Mouse (Mus musculus) hindbrain, embryonic 12.5 days (tissue): ENCODE measurements around the gene Coro1c. TPM values are rescaled to one million over a fixed set of nuclear protein-coding genes. Genes with fewer than 3 reads are reported as not detected.

Experiments
- ATAC-seq: fragments of 200-750 bp; cut with Nextera tagmentation; 2 replicates; pipeline ENCODE4 v1.8.0; 2017; ENCODE audit warnings: moderate TSS enrichment; ENCODE audit not compliant: low FRiP score
- H3K27ac ChIP-seq: fragments of 300-500 bp; sonication (generic); 2 replicates; pipeline ENCODE4 v1.5.1; 2016; ENCODE audit warnings: mild to moderate bottlenecking
- H3K27me3 ChIP-seq: fragments of 300-500 bp; sonication (generic); 2 replicates; pipeline ENCODE4 v1.6.1; 2016; ENCODE audit warnings: mild to moderate bottlenecking
- H3K36me3 ChIP-seq: fragments of 300-500 bp; sonication (generic); 2 replicates; pipeline ENCODE4 v1.6.1; 2016; ENCODE audit warnings: mild to moderate bottlenecking
- H3K4me1 ChIP-seq: fragments of 300-500 bp; sonication (generic); 2 replicates; pipeline ENCODE4 v1.6.1; 2016
- H3K4me2 ChIP-seq: fragments of 300-500 bp; sonication (generic); replicated peaks from 2 replicates; pipeline ENCODE4 v1.6.1; 2016; ENCODE audit warnings: mild to moderate bottlenecking
- H3K4me3 ChIP-seq: fragments of 300-500 bp; sonication (generic); 2 replicates; pipeline ENCODE4 v1.5.1; 2016; ENCODE audit warnings: mild to moderate bottlenecking
- H3K9ac ChIP-seq: fragments of 300-500 bp; sonication (generic); 2 replicates; pipeline ENCODE4 v1.6.1; 2016; ENCODE audit warnings: mild to moderate bottlenecking, moderate library complexity
- H3K9me3 ChIP-seq: fragments of 300-500 bp; sonication (generic); replicated peaks from 2 replicates; pipeline ENCODE4 v1.6.1; 2016; ENCODE audit warnings: mild to moderate bottlenecking
- WGBS: fragments of 180-500 bp; shearing (Covaris S2); methylation state at CpG from one replicate; pipeline ENCODE4 v1.1.7; 2016; 5-methylcytosine and 5-hydroxymethylcytosine counted together
- polyA plus RNA-seq: library from polyadenylated mRNA; unstranded; fragments of >200 nt; fragmentation: Nextera tagmentation; extraction: Ambion mirVana; gene quantifications from 2 replicates; pipeline ENCODE4 v1.2.1, GENCODE M21; 2016

The Coro1c gene
- polyA plus RNA-seq, 1 experiment from 2014 or later: 226 TPM

- Histone ChIP-seq H3K27ac (peak overlapping the region; percentile 2; the same call in 1 of the 2 replicates), H3K36me3 (peaks cover 78% of the 10 kb centered on the region), H3K4me3 (no peak overlapping the region), H3K27me3 (no peaks in the 10 kb centered on the region), H3K4me1 (peaks cover 15% of the 10 kb centered on the region), H3K4me2 (no peak overlapping the region), H3K9ac (no peak overlapping the region), H3K9me3 (0 out of 2 replicates have a peak, but pooled peaks cover 4% of the 10 kb centered on the region)
- WGBS: 91% methylated on average over 12 of the region's 12 CpGs
- ATAC-seq: 0 out of 2 replicates have a peak, but pooled peaks have one; percentile 25
Observed at GRCm38 (mm10) chr5:113942580-113942979, 34.0 kb upstream of the Coro1c start.

GRCm38 (mm10) chr5:113939263-113939900 lies 30.8 kb upstream of the Coro1c start:
- Histone ChIP-seq H3K9ac (no peak overlapping the region), H3K36me3 (peaks cover 48% of the 10 kb centered on the region), H3K9me3 (no peaks in the 10 kb centered on the region), H3K27me3 (no peaks in the 10 kb centered on the region), H3K4me2 (no peak overlapping the region), H3K27ac (no peak overlapping the region), H3K4me1 (peaks cover 18% of the 10 kb centered on the region), H3K4me3 (no peak overlapping the region)
- no peak for ATAC-seq
- 52% methylated on average over 12 of the region's 12 CpGs for WGBS

GRCm38 (mm10) chr5:113937650-113938049 lies 29.1 kb upstream of the Coro1c start:
- Histone ChIP-seq H3K36me3 (peaks cover 31% of the 10 kb centered on the region), H3K9ac (no peak overlapping the region), H3K4me1 (peaks cover 9% of the 10 kb centered on the region), H3K27me3 (no peaks in the 10 kb centered on the region), H3K4me2 (no peak overlapping the region), H3K4me3 (no peak overlapping the region), H3K27ac (peak overlapping the region; percentile 25; the same call in 1 of the 2 replicates), H3K9me3 (no peaks in the 10 kb centered on the region)
- 62% methylated on average over 7 of the region's 7 CpGs for WGBS
- no peak for ATAC-seq

- Histone ChIP-seq H3K27me3 (no peaks in the 10 kb centered on the region), H3K36me3 (0 out of 2 replicates have a peak, but pooled peaks cover 6% of the 10 kb centered on the region), H3K9me3 (no peaks in the 10 kb centered on the region), H3K4me2 (no peak overlapping the region), H3K27ac (no peak overlapping the region), H3K4me3 (no peak overlapping the region), H3K9ac (no peak overlapping the region), H3K4me1 (peaks cover 22% of the 10 kb centered on the region)
- 86% methylated on average over 6 of the region's 6 CpGs for WGBS
- ATAC-seq: no peak
Observed at GRCm38 (mm10) chr5:113933889-113934288, 25.3 kb upstream of the Coro1c start.

- Histone ChIP-seq H3K9ac (no peak overlapping the region), H3K9me3 (no peaks in the 10 kb centered on the region), H3K27ac (no peak overlapping the region), H3K4me3 (no peak overlapping the region), H3K27me3 (no peaks in the 10 kb centered on the region), H3K4me1 (peaks cover 22% of the 10 kb centered on the region), H3K36me3 (0 out of 2 replicates have a peak, but pooled peaks cover 4% of the 10 kb centered on the region), H3K4me2 (no peak overlapping the region)
- no peak for ATAC-seq
- 79% methylated on average over 4 of the region's 4 CpGs for WGBS
Observed at GRCm38 (mm10) chr5:113933480-113933879, 24.9 kb upstream of the Coro1c start.

GRCm38 (mm10) chr5:113932310-113932709 lies 23.8 kb upstream of the Coro1c start:
- no peaks in the 10 kb centered on the region for H3K36me3 ChIP-seq
- peaks cover 14% of the 10 kb centered on the region for H3K4me1 ChIP-seq
- no peaks in the 10 kb centered on the region for H3K27me3 ChIP-seq
- no peaks in the 10 kb centered on the region for H3K9me3 ChIP-seq
- no peak overlapping the region for H3K9ac ChIP-seq
- H3K4me3 ChIP-seq: no peak overlapping the region
- no peak for ATAC-seq
- no peak overlapping the region for H3K4me2 ChIP-seq
- no peak overlapping the region for H3K27ac ChIP-seq
- WGBS: 82% methylated on average over 3 of the region's 3 CpGs

- peak overlapping the region; percentile 31 for H3K4me2 ChIP-seq
Observed at GRCm38 (mm10) chr5:113930648-113931609, 22.4 kb upstream of the Coro1c start.

GRCm38 (mm10) chr5:113929950-113930647 lies 21.5 kb upstream of the Coro1c start:
- ATAC-seq: no peak
- no peak overlapping the region for H3K4me2 ChIP-seq
- H3K4me3 ChIP-seq: no peak overlapping the region
- WGBS: 58% methylated on average over 10 of the region's 10 CpGs
- H3K4me1 ChIP-seq: peaks cover 13% of the 10 kb centered on the region
- no peak overlapping the region for H3K27ac ChIP-seq
- no peaks in the 10 kb centered on the region for H3K27me3 ChIP-seq
- no peaks in the 10 kb centered on the region for H3K36me3 ChIP-seq
- no peak overlapping the region for H3K9ac ChIP-seq
- no peaks in the 10 kb centered on the region for H3K9me3 ChIP-seq

More at GRCm38 (mm10) chr5:113930648-113931609, 22.4 kb upstream of the Coro1c start:
- ATAC-seq: peak; percentile 72
- H3K27ac ChIP-seq: peak overlapping the region; percentile 71
- no peaks in the 10 kb centered on the region for H3K9me3 ChIP-seq
- H3K4me1 ChIP-seq: peaks cover 13% of the 10 kb centered on the region
- H3K36me3 ChIP-seq: no peaks in the 10 kb centered on the region
- no peak overlapping the region for H3K4me3 ChIP-seq
- 25% methylated on average over 18 of the region's 18 CpGs for WGBS
- no peaks in the 10 kb centered on the region for H3K27me3 ChIP-seq
- H3K9ac ChIP-seq: peak overlapping the region; percentile 24; the same call in 1 of the 2 replicates

- Histone ChIP-seq H3K9me3 (no peaks in the 10 kb centered on the region), H3K36me3 (no peaks in the 10 kb centered on the region), H3K27me3 (no peaks in the 10 kb centered on the region), H3K4me1 (peaks cover 13% of the 10 kb centered on the region), H3K4me3 (no peak overlapping the region), H3K27ac (no peak overlapping the region), H3K9ac (no peak overlapping the region), H3K4me2 (no peak overlapping the region)
- 66% methylated on average over 10 of the region's 10 CpGs for WGBS
- ATAC-seq: 0 out of 2 replicates have a peak, but pooled peaks have one; percentile 24
Observed at GRCm38 (mm10) chr5:113929526-113929925, 21.0 kb upstream of the Coro1c start.

- Histone ChIP-seq H3K27me3 (no peaks in the 10 kb centered on the region), H3K36me3 (no peaks in the 10 kb centered on the region), H3K4me2 (no peak overlapping the region), H3K4me3 (no peak overlapping the region), H3K4me1 (peaks cover 14% of the 10 kb centered on the region), H3K27ac (no peak overlapping the region), H3K9me3 (no peaks in the 10 kb centered on the region), H3K9ac (no peak overlapping the region)
- 82% methylated on average over 4 of the region's 4 CpGs for WGBS
- ATAC-seq: no peak
Observed at GRCm38 (mm10) chr5:113924608-113925007, 16.1 kb upstream of the Coro1c start.

- H3K27me3 ChIP-seq: no peaks in the 10 kb centered on the region
- no peaks in the 10 kb centered on the region for H3K9me3 ChIP-seq
- H3K9ac ChIP-seq: no peak overlapping the region
- H3K4me3 ChIP-seq: no peak overlapping the region
- 24% methylated on average over 6 of the region's 6 CpGs for WGBS
- no peaks in the 10 kb centered on the region for H3K36me3 ChIP-seq
- H3K27ac ChIP-seq: peak overlapping the region; percentile 93
- H3K4me1 ChIP-seq: peaks cover 19% of the 10 kb centered on the region
- peak; percentile 82 for ATAC-seq
- H3K4me2 ChIP-seq: no peak overlapping the region
Observed at GRCm38 (mm10) chr5:113921310-113922166, 13.0 kb upstream of the Coro1c start.
